Mouse (Mus musculus) thymus, postnatal 0 days (tissue): ENCODE results near the gene Cfap20. TPM values are rescaled to one million over a fixed set of nuclear protein-coding genes. Genes with fewer than 3 reads are reported as not detected.
"Not testable (repeated sequence)": the region's sequence is repeated elsewhere in the genome, so short reads cannot be mapped to it uniquely, and the experiment has no call there.

ENCODE experiments used
- DNase-seq: peaks from one replicate; pipeline ENCODE4 v3.0.0-alpha.2; 2015; ENCODE audit warnings: low spot score
- polyA plus RNA-seq: library from polyadenylated mRNA; unstranded; fragments of >200 nt; fragmentation: Nextera tagmentation; extraction: Ambion mirVana; gene quantifications from 2 replicates; pipeline ENCODE4 v1.2.1, GENCODE M21; 2015

The Cfap20 gene
- polyA plus RNA-seq, 1 experiment from 2014 or later = 104 TPM

- no peak for DNase-seq
Measured at GRCm38 (mm10) chr8:95422193-95422810, 12.4 kb downstream of the Cfap20 start.

- peak; percentile 64 for DNase-seq
Measured at GRCm38 (mm10) chr8:95411309-95411972, 23.2 kb downstream of the Cfap20 start.

GRCm38 (mm10) chr8:95409518-95409917 lies 25.2 kb downstream of the Cfap20 start:
- DNase-seq = no peak

GRCm38 (mm10) chr8:95401091-95401490 lies 33.6 kb downstream of the Cfap20 start:
- no peak for DNase-seq

- no peak for DNase-seq
Measured at GRCm38 (mm10) chr8:95399131-95399530, 35.5 kb downstream of the Cfap20 start.

GRCm38 (mm10) chr8:95397201-95397600 lies 37.5 kb downstream of the Cfap20 start:
- DNase-seq = no peak

- no peak for DNase-seq
Measured at GRCm38 (mm10) chr8:95396752-95397151, 37.9 kb downstream of the Cfap20 start.

GRCm38 (mm10) chr8:95395186-95395918 lies 39.3 kb downstream of the Cfap20 start:
- no peak for DNase-seq

- DNase-seq = no peak
Measured at GRCm38 (mm10) chr8:95392604-95393003, 42.1 kb downstream of the Cfap20 start.

- DNase-seq = no peak
Measured at GRCm38 (mm10) chr8:95391101-95391500, 43.6 kb downstream of the Cfap20 start.

GRCm38 (mm10) chr8:95390312-95390711 lies 44.4 kb downstream of the Cfap20 start:
- DNase-seq = peak; percentile 67

- no peak for DNase-seq
Measured at GRCm38 (mm10) chr8:95387936-95388335, 46.7 kb downstream of the Cfap20 start.

- no peak for DNase-seq
Measured at GRCm38 (mm10) chr8:95387221-95387620, 47.4 kb downstream of the Cfap20 start.

GRCm38 (mm10) chr8:95386037-95386436 lies 48.6 kb downstream of the Cfap20 start:
- DNase-seq = no peak

- DNase-seq = no peak
Measured at GRCm38 (mm10) chr8:95384501-95384900, 50.2 kb downstream of the Cfap20 start.

- DNase-seq = no peak
Measured at GRCm38 (mm10) chr8:95381595-95381994, 53.1 kb downstream of the Cfap20 start.

GRCm38 (mm10) chr8:95380953-95381352 lies 53.7 kb downstream of the Cfap20 start:
- no peak for DNase-seq

- DNase-seq = not testable (repeated sequence)
Measured at GRCm38 (mm10) chr8:95378928-95379327, 55.7 kb downstream of the Cfap20 start.

- no peak for DNase-seq
Measured at GRCm38 (mm10) chr8:95377863-95378291, 56.8 kb downstream of the Cfap20 start.

GRCm38 (mm10) chr8:95377101-95377500 lies 57.6 kb downstream of the Cfap20 start:
- DNase-seq = no peak

- DNase-seq = no peak
Measured at GRCm38 (mm10) chr8:95376309-95376999, 58.2 kb downstream of the Cfap20 start.
